Comparison of ENCODE assay signal across 23 mouse cellular contexts in genomic region chr19:34895082-34895481, GRCm38 (mm10). TPM values are rescaled to one million over a fixed set of nuclear protein-coding genes. Genes with fewer than 3 reads are reported as not detected.
A peak's percentile ranks its signal among the peaks of the same experiment; 100 is the strongest.
DNase-seq lines count a peak whose midpoint lies in the region; ATAC-seq and TF ChIP-seq lines count a peak whose summit lies in the region.
"Had no signal": no experiment of that assay in that cellular context is flagged by ENCODE, and none has a peak within 500 bp of the region (broad histone marks: within the 10 kb centered on the region; RNA-seq: fewer than 3 reads in every experiment).

No protein-coding gene starts in this region.

- DNase-seq in MEL (ENCODE audit: low read depth, low spot score) = peak; percentile 64
- DNase-seq in cerebellum, adult 9-10 months = no peak
- DNase-seq: adrenal gland, adult 8-10 months; adrenal gland, postnatal 14 days; adrenal gland, postnatal 36 days; B cell, adult 2 months; cerebellum, adult 11-12 months; cerebellum, adult 2 months; cerebellum, adult 9-11 months; cerebellum, postnatal 14 days; cerebellum, postnatal 36 days; forebrain, postnatal 0 days had no signal

- ATAC-seq in common myeloid progenitor, adult 5-6 weeks (replicated peaks; ENCODE audit: low read depth, poor library complexity, severe bottlenecking) = peak; percentile 63
- ATAC-seq in kidney, embryonic 16.5 days (ENCODE audit: low FRiP score, low TSS enrichment) = no peak
- no peak for ATAC-seq in forebrain, embryonic 15.5 days (replicated peaks)
- ATAC-seq: activated CD4-positive, CD25-positive, alpha-beta regulatory T cell, adult 4 months; CD4-positive, CD25-positive, alpha-beta regulatory T cell, adult 4 months; forebrain, embryonic 13.5 days; forebrain, postnatal 0 days; Patski had no signal

- H3K79me2 ChIP-seq in MEL (ENCODE audit: control insufficient read depth, insufficient read depth, low read length, poor library complexity) = no peaks in the 10 kb centered on the region

- peaks cover 0 to 2% of the 10 kb centered on the region in 2 experiments; a peak in 1 of 4 replicates for H3K4me1 ChIP-seq in MEL (ENCODE audit: control insufficient read depth in 1 of 2, insufficient read depth in 2 of 2, low read length in 2 of 2)
- H3K4me1 ChIP-seq in kidney, embryonic 16.5 days (ENCODE audit: insufficient read depth, low read length) = no peaks in the 10 kb centered on the region
- H3K4me1 ChIP-seq in forebrain, embryonic 15.5 days = no peaks in the 10 kb centered on the region
- H3K4me1 ChIP-seq: embryonic facial prominence, embryonic 10.5 days; embryonic facial prominence, embryonic 12.5 days; forebrain, embryonic 13.5 days had no signal

- no peaks in the 10 kb centered on the region for H3K9me3 ChIP-seq in MEL (replicated peaks; ENCODE audit: insufficient read depth, low read length)
- no peaks in the 10 kb centered on the region for H3K9me3 ChIP-seq in kidney, embryonic 16.5 days (ENCODE audit: low read length)
- no peaks in the 10 kb centered on the region for H3K9me3 ChIP-seq in forebrain, embryonic 15.5 days
- H3K9me3 ChIP-seq: embryonic facial prominence, embryonic 10.5 days; embryonic facial prominence, embryonic 12.5 days; forebrain, embryonic 13.5 days; G1E had no signal

- no peak overlapping the region for H3K4me3 ChIP-seq in MEL (ENCODE audit: control insufficient read depth in 1 of 2, insufficient read depth in 1 of 2, low read depth in 2 of 2, low read length in 2 of 2)
- no peak overlapping the region for H3K4me3 ChIP-seq in kidney, embryonic 16.5 days (ENCODE audit: low read length)
- no peak overlapping the region for H3K4me3 ChIP-seq in forebrain, embryonic 15.5 days
- H3K4me3 ChIP-seq: embryonic facial prominence, embryonic 10.5 days; embryonic facial prominence, embryonic 12.5 days; forebrain, embryonic 13.5 days had no signal

- no peak for TF ChIP-seq CTCF in MEL (IDR thresholded peaks at IDR 0.05 in 2 of 3, conservative IDR thresholded peaks at IDR 0.05 in 1 of 3; ENCODE audit: control insufficient read depth in 1 of 3, insufficient read depth in 1 of 3, low read depth in 2 of 3, low read length in 3 of 3, poor library complexity in 1 of 3, severe bottlenecking in 1 of 3)

- WGBS in kidney, embryonic 16.5 days = 79% methylated on average over 4 of the region's 4 CpGs
- 88% methylated on average over 4 of the region's 4 CpGs for WGBS in forebrain, embryonic 15.5 days

- TF ChIP-seq EP300 in MEL (IDR thresholded peaks at IDR 0.05; ENCODE audit: low read depth in 1 of 2, low read length in 2 of 2) = peak in 1 of 2 experiments; percentile 41; a peak in 1 of 4 replicates

- H3K4me2 ChIP-seq in kidney, embryonic 16.5 days (replicated peaks; ENCODE audit: low read depth, low read length) = no peak overlapping the region
- no peak overlapping the region for H3K4me2 ChIP-seq in forebrain, embryonic 15.5 days (replicated peaks)
- H3K4me2 ChIP-seq: embryonic facial prominence, embryonic 12.5 days; forebrain, embryonic 13.5 days had no signal

- H3K9ac ChIP-seq in MEL (ENCODE audit: control insufficient read depth, low read depth, low read length, poor library complexity, severe bottlenecking) = no peak overlapping the region
- no peak overlapping the region for H3K9ac ChIP-seq in kidney, embryonic 16.5 days (replicated peaks; ENCODE audit: low read length)
- H3K9ac ChIP-seq in forebrain, embryonic 15.5 days (replicated peaks) = no peak overlapping the region
- H3K9ac ChIP-seq: embryonic facial prominence, embryonic 12.5 days; forebrain, embryonic 13.5 days; forebrain, postnatal 0 days had no signal

- no peak for TF ChIP-seq POLR2A in MEL (IDR thresholded peaks at IDR 0.05; ENCODE audit: control insufficient read depth in 1 of 2, insufficient read depth in 1 of 2, low read depth in 1 of 2, low read length in 2 of 2, poor library complexity in 1 of 2)

- H3K27me3 ChIP-seq in MEL (ENCODE audit: control insufficient read depth in 1 of 2, insufficient read depth in 2 of 2, low read length in 2 of 2) = no peaks in the 10 kb centered on the region
- H3K27me3 ChIP-seq in kidney, embryonic 16.5 days (ENCODE audit: insufficient read depth, low read length) = no peaks in the 10 kb centered on the region
- H3K27me3 ChIP-seq in forebrain, embryonic 15.5 days = no peaks in the 10 kb centered on the region
- H3K27me3 ChIP-seq: CH12.LX; embryonic facial prominence, embryonic 12.5 days; forebrain, embryonic 13.5 days had no signal

- TF ChIP-seq RAD21 in MEL (IDR thresholded peaks at IDR 0.05; ENCODE audit: low read depth, low read length) = no peak

- H3K36me3 ChIP-seq in MEL (ENCODE audit: control insufficient read depth in 1 of 2, insufficient read depth in 2 of 2, low read length in 2 of 2) = no peaks in the 10 kb centered on the region
- no peaks in the 10 kb centered on the region for H3K36me3 ChIP-seq in kidney, embryonic 16.5 days (ENCODE audit: insufficient read depth, low read length)
- no peaks in the 10 kb centered on the region for H3K36me3 ChIP-seq in forebrain, embryonic 15.5 days
- H3K36me3 ChIP-seq: embryonic facial prominence, embryonic 10.5 days; embryonic facial prominence, embryonic 12.5 days; G1E had no signal

- no peak overlapping the region for H3K27ac ChIP-seq in MEL (ENCODE audit: control insufficient read depth, low read depth, low read length)
- no peak overlapping the region for H3K27ac ChIP-seq in kidney, embryonic 16.5 days (ENCODE audit: low read length)
- no peak overlapping the region for H3K27ac ChIP-seq in forebrain, embryonic 15.5 days (replicated peaks)
- H3K27ac ChIP-seq: embryonic facial prominence, embryonic 10.5 days; embryonic facial prominence, embryonic 12.5 days; forebrain, embryonic 13.5 days had no signal

TF ChIP-seq in MEL, 35 proteins besides CTCF, POLR2A, EP300 and RAD21:
- TF ChIP-seq CHD1 (IDR thresholded peaks at IDR 0.05; ENCODE audit: low read depth, low read length) = no peak
- no peak for TF ChIP-seq MEF2A (IDR thresholded peaks at IDR 0.05; ENCODE audit: extremely low read depth, insufficient replicate concordance, low read depth, low read length, poor library complexity, severe bottlenecking)
- no peak for TF ChIP-seq MXI1 (IDR thresholded peaks at IDR 0.05; ENCODE audit: low read depth, low read length)
- TF ChIP-seq NELFE (IDR thresholded peaks at IDR 0.05; ENCODE audit: low read depth, low read length) = no peak
- TF ChIP-seq GATA1 (IDR thresholded peaks at IDR 0.05; ENCODE audit: low read depth, low read length) = peak; percentile 63
- 0 out of 2 replicates have a peak, but pooled peaks have one; percentile 16 for TF ChIP-seq TAL1 (IDR thresholded peaks at IDR 0.05; ENCODE audit: low read length)
- TF ChIP-seq TCF12 (IDR thresholded peaks at IDR 0.05; ENCODE audit: low read depth, low read length) = 0 out of 2 replicates have a peak, but pooled peaks have one; percentile 15
- no peak for TF ChIP-seq POLR2AphosphoS2 (IDR thresholded peaks at IDR 0.05; ENCODE audit: low read length)
- no peak for TF ChIP-seq TBP (IDR thresholded peaks at IDR 0.05; ENCODE audit: low read depth, low read length)
- TF ChIP-seq CHD2 (IDR thresholded peaks at IDR 0.05; ENCODE audit: low read length) = no peak
- TF ChIP-seq ETS1 (IDR thresholded peaks at IDR 0.05; ENCODE audit: low read depth, low read length) = peak; percentile 41; the same call in 1 of the 2 replicates
- no peak for TF ChIP-seq ZC3H11A (IDR thresholded peaks at IDR 0.05; ENCODE audit: low read depth, low read length)

RNA-seq across cellular contexts. Expression of gene Pank1, which starts 15.8 kb away (rescaled TPM):
- total RNA-seq in MEL (2012; rRNA removed) = 6.3 and 7.2 TPM in 2 replicates
- 1 to 10 TPM in 1 of 2 experiments, not detected in 1; 7.6 TPM for polyA plus RNA-seq in MEL (2012; ENCODE audit: insufficient read depth in 1 of 2, insufficient read length in 2 of 2, low read depth in 1 of 2, low replicate concordance in 2 of 2, missing spikeins in 1 of 2)
- total RNA-seq in common myeloid progenitor, adult 5-6 weeks (2017) = 13.1 and 15.7 TPM in 2 replicates
- polyA plus RNA-seq in kidney, embryonic 16.5 days (2015; fragmentation: Nextera tagmentation; extraction: Ambion mirVana) = 7.4 and 7.8 TPM in 2 replicates
- polyA plus RNA-seq in forebrain, embryonic 15.5 days (2015; fragmentation: Nextera tagmentation; extraction: Ambion mirVana) = 5.6 and 6.5 TPM in 2 replicates

RNA-seq across cellular contexts. Expression of gene Kif20b, which starts 27.1 kb away (rescaled TPM):
- total RNA-seq in MEL (2012; rRNA removed) = 40.0 and 48.8 TPM in 2 replicates
- 10 to 100 TPM; 41.6 to 55.5 TPM for polyA plus RNA-seq in MEL (2012; ENCODE audit: insufficient read depth in 1 of 2, insufficient read length in 2 of 2, low read depth in 1 of 2, low replicate concordance in 2 of 2, missing spikeins in 1 of 2)
- total RNA-seq in common myeloid progenitor, adult 5-6 weeks (2017) = 146 and 147 TPM in 2 replicates
- 61.2 and 61.5 TPM in 2 replicates for polyA plus RNA-seq in kidney, embryonic 16.5 days (2015; fragmentation: Nextera tagmentation; extraction: Ambion mirVana)
- 33.1 and 34.9 TPM in 2 replicates for polyA plus RNA-seq in forebrain, embryonic 15.5 days (2015; fragmentation: Nextera tagmentation; extraction: Ambion mirVana)
